Mouse (Mus musculus) stomach, embryonic 14.5 days (tissue): ENCODE data around the gene Pkn2. TPM values are rescaled to one million over a fixed set of nuclear protein-coding genes. Genes with fewer than 3 reads are reported as not detected.

Experiments used
- ATAC-seq: fragments of 200-750 bp; cut with Nextera tagmentation; 2 replicates; pipeline ENCODE4 v1.8.0; 2017; ENCODE audit warnings: low read depth, moderate TSS enrichment; ENCODE audit not compliant: insufficient number of reproducible peaks, insufficient read depth, low FRiP score
- H3K27ac ChIP-seq: fragments of 300-500 bp; sonication (generic); 2 replicates; pipeline ENCODE4 v1.5.1; 2014; ENCODE audit warnings: mild to moderate bottlenecking, low read length, moderate library complexity, mixed read lengths
- H3K27me3 ChIP-seq: fragments of 300-500 bp; sonication (generic); 2 replicates; pipeline ENCODE4 v1.6.1; 2014; ENCODE audit warnings: low read length, control low read depth, mixed read lengths; ENCODE audit not compliant: control insufficient read depth, insufficient read depth
- H3K36me3 ChIP-seq: fragments of 300-500 bp; sonication (generic); 2 replicates; pipeline ENCODE4 v1.6.1; 2014; ENCODE audit warnings: mild to moderate bottlenecking, control low read depth, low read length, moderate library complexity, mixed read lengths; ENCODE audit not compliant: control insufficient read depth, insufficient read depth
- H3K4me1 ChIP-seq: fragments of 300-500 bp; sonication (generic); 2 replicates; pipeline ENCODE4 v1.6.1; 2014; ENCODE audit warnings: low read length, control low read depth, mixed read lengths; ENCODE audit not compliant: control insufficient read depth, insufficient read depth
- H3K4me2 ChIP-seq: fragments of 300-500 bp; sonication (generic); replicated peaks from 2 replicates; pipeline ENCODE4 v1.6.1; 2014; ENCODE audit warnings: low read depth, low read length, control low read depth
- H3K4me3 ChIP-seq: fragments of 300-500 bp; sonication (generic); 2 replicates; pipeline ENCODE4 v1.5.1; 2014; ENCODE audit warnings: low read depth, low read length, control low read depth
- H3K9ac ChIP-seq: fragments of 300-500 bp; sonication (generic); replicated peaks from 2 replicates; pipeline ENCODE4 v1.6.1; 2014; ENCODE audit warnings: low read depth, mild to moderate bottlenecking, control low read depth, low read length, moderate library complexity, mixed read lengths
- H3K9me3 ChIP-seq: fragments of 300-500 bp; sonication (generic); 2 replicates; pipeline ENCODE4 v1.6.1; 2016; ENCODE audit warnings: low read depth, low read length, control low read depth; ENCODE audit not compliant: control insufficient read depth
- WGBS: fragments of 180-500 bp; shearing (Covaris S2); extraction: QIAGEN DNeasy Blood & Tissue Kit; methylation state at CpG from one replicate; pipeline ENCODE4 v1.1.7; 2014; 5-methylcytosine and 5-hydroxymethylcytosine counted together
- polyA plus RNA-seq: library from polyadenylated mRNA; unstranded; fragments of >200 nt; fragmentation: Nextera tagmentation; extraction: Ambion mirVana; gene quantifications from 2 replicates; pipeline ENCODE4 v1.2.1, GENCODE M21; 2014

Pkn2 gene
- polyA plus RNA-seq, 1 experiment from 2014 or later: 57.7 TPM

DNA sequence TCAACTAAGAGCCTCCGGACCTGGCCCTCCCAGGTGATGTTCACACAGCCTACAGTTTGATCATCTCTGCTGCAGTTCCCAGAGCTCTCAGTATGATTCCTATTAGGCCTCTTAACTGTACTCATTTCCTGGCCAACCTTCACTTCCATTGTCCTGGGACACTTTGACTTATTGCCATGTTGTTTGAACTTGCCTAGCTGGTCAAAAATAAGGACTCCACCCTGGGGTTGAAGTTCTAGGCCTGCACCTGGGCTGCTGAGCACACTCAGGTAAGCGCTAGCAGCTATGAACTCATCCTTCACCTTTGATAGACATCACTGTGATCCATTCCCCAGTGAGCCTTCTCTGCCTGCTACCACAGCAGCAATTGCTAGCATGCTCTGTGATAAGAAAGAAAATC, 136.7 kb downstream of the Pkn2 start:
- H3K9ac ChIP-seq: no peak overlapping the region
- H3K4me1 ChIP-seq: no peaks in the 10 kb centered on the region
- ATAC-seq: no peak
- no peak overlapping the region for H3K4me3 ChIP-seq
- H3K27me3 ChIP-seq: no peaks in the 10 kb centered on the region
- no peaks in the 10 kb centered on the region for H3K9me3 ChIP-seq
- H3K4me2 ChIP-seq: no peak overlapping the region
- WGBS: 92% methylated on average over 2 of the region's 2 CpGs
- H3K36me3 ChIP-seq: no peaks in the 10 kb centered on the region
- no peak overlapping the region for H3K27ac ChIP-seq

GRCm38 (mm10) chr3:142743973-142744898, 137.6 kb downstream of the Pkn2 start:
- Histone ChIP-seq H3K4me1 (no peaks in the 10 kb centered on the region), H3K9me3 (no peaks in the 10 kb centered on the region), H3K4me2 (no peak overlapping the region), H3K27ac (no peak overlapping the region), H3K4me3 (no peak overlapping the region), H3K36me3 (no peaks in the 10 kb centered on the region), H3K9ac (no peak overlapping the region), H3K27me3 (no peaks in the 10 kb centered on the region)
- ATAC-seq: 0 out of 2 replicates have a peak, but pooled peaks have one; percentile 42
- 61% methylated on average over 21 of the region's 21 CpGs for WGBS

Other genes starting within 250 kb of the Pkn2 start
- gene Kyat3, start 181.0 kb downstream of the Pkn2 start, polyA plus RNA-seq: 17.4 and 17.7 TPM in 2 replicates
- 78.5 and 78.8 TPM in 2 replicates for gene Gtf2b, start 117.0 kb downstream of the Pkn2 start, polyA plus RNA-seq